8 mouse cellular contexts compared by ENCODE assay signal in genomic region chr1:73826243-73826930, GRCm38 (mm10).
DNase-seq lines count a peak whose midpoint lies in the region; ATAC-seq and TF ChIP-seq lines count a peak whose summit lies in the region.

No protein-coding gene starts in this region.

- H3K4me1 ChIP-seq in embryonic facial prominence, embryonic 10.5 days = peaks cover 65% of the 10 kb centered on the region
- H3K4me1 ChIP-seq in intestine, postnatal 0 days (replicated peaks; ENCODE audit: control insufficient read depth, insufficient read depth, low read length) = no peaks in the 10 kb centered on the region; the same call in 1 of the 2 replicates
- H3K4me1 ChIP-seq in midbrain, embryonic 14.5 days (ENCODE audit: control insufficient read depth, insufficient read depth, low read length) = 0 out of 2 replicates have a peak, but pooled peaks cover 3% of the 10 kb centered on the region

- no peaks in the 10 kb centered on the region for H3K9me3 ChIP-seq in embryonic facial prominence, embryonic 10.5 days
- H3K9me3 ChIP-seq in intestine, postnatal 0 days (ENCODE audit: control insufficient read depth) = no peaks in the 10 kb centered on the region
- H3K9me3 ChIP-seq in midbrain, embryonic 14.5 days (ENCODE audit: control insufficient read depth, low read length) = no peaks in the 10 kb centered on the region

- intact Hi-C loops in left cerebral cortex, postnatal 25 days (cut with DNase I) = loop anchor here (1.0 to 10.0 kb wide), 4 partner anchors 209 to 1108 kb away; no protein-coding TSS in a partner anchor

- no peak overlapping the region for H3K9ac ChIP-seq in intestine, postnatal 0 days (ENCODE audit: low read depth, low read length)
- peak overlapping the region; percentile 13; the same call in 1 of the 2 replicates for H3K9ac ChIP-seq in midbrain, embryonic 14.5 days (replicated peaks; ENCODE audit: low read length)

- WGBS in embryonic facial prominence, embryonic 10.5 days = 37% methylated on average over 15 of the region's 15 CpGs
- 39% methylated on average over 15 of the region's 15 CpGs for WGBS in intestine, postnatal 0 days
- 35% methylated on average over 15 of the region's 15 CpGs for WGBS in midbrain, embryonic 14.5 days

- 0 out of 2 replicates have a peak overlapping the region, but pooled peaks have one; percentile 30 for H3K4me2 ChIP-seq in intestine, postnatal 0 days (replicated peaks; ENCODE audit: low read depth)
- H3K4me2 ChIP-seq in midbrain, embryonic 14.5 days (ENCODE audit: low read length) = peak overlapping the region; percentile 26; the same call in 1 of the 2 replicates

- DNase-seq in 3134 (ENCODE audit: extremely low read depth, insufficient read length, low spot score) = peak; percentile 31
- DNase-seq in adrenal gland, postnatal 14 days = peak; percentile 92
- peak; percentile 90 for DNase-seq in embryonic facial prominence, embryonic 10.5 days (ENCODE audit: low spot score)
- peak; percentile 89 to 92 for DNase-seq in left cerebral cortex, postnatal 25 days (ENCODE audit: low spot score in 2 of 2)
- peak; percentile 95 for DNase-seq in midbrain, embryonic 14.5 days
- DNase-seq in spleen, postnatal 10 days (ENCODE audit: low spot score in 2 of 2) = peak; percentile 63 to 83

- no peaks in the 10 kb centered on the region for H3K36me3 ChIP-seq in embryonic facial prominence, embryonic 10.5 days (replicated peaks)
- no peaks in the 10 kb centered on the region for H3K36me3 ChIP-seq in intestine, postnatal 0 days (ENCODE audit: control insufficient read depth, insufficient read depth)
- H3K36me3 ChIP-seq in midbrain, embryonic 14.5 days (ENCODE audit: control insufficient read depth, insufficient read depth, low read length) = no peaks in the 10 kb centered on the region

- no peak overlapping the region for H3K4me3 ChIP-seq in embryonic facial prominence, embryonic 10.5 days
- H3K4me3 ChIP-seq in intestine, postnatal 0 days (ENCODE audit: low read depth, low read length) = no peak overlapping the region; the same call in 1 of the 2 replicates
- H3K4me3 ChIP-seq in midbrain, embryonic 14.5 days (replicated peaks; ENCODE audit: low read depth, low read length) = no peak overlapping the region

- TF ChIP-seq CTCF in intestine, postnatal 0 days (IDR thresholded peaks at IDR 0.05; ENCODE audit: low read depth) = peak; percentile 98

- H3K27ac ChIP-seq in embryonic facial prominence, embryonic 10.5 days (replicated peaks) = peak overlapping the region; percentile 81
- H3K27ac ChIP-seq in intestine, postnatal 0 days (ENCODE audit: low read depth, low read length) = no peak overlapping the region
- no peak overlapping the region for H3K27ac ChIP-seq in midbrain, embryonic 14.5 days (replicated peaks; ENCODE audit: low read depth, low read length)

- ATAC-seq in granulocyte monocyte progenitor cell, adult 5-6 weeks (replicated peaks; ENCODE audit: poor library complexity, severe bottlenecking) = peak; percentile 72
- 0 out of 2 replicates have a peak, but pooled peaks have one; percentile 47 for ATAC-seq in intestine, postnatal 0 days
- peak; percentile 75 for ATAC-seq in midbrain, embryonic 14.5 days (ENCODE audit: low FRiP score, low TSS enrichment)

- no peaks in the 10 kb centered on the region; the same call in 1 of the 2 replicates for H3K27me3 ChIP-seq in embryonic facial prominence, embryonic 10.5 days (replicated peaks; ENCODE audit: low read depth, poor library complexity, severe bottlenecking)
- H3K27me3 ChIP-seq in intestine, postnatal 0 days (replicated peaks; ENCODE audit: control insufficient read depth, insufficient read depth, low read length) = no peaks in the 10 kb centered on the region
- H3K27me3 ChIP-seq in midbrain, embryonic 14.5 days (ENCODE audit: control insufficient read depth, insufficient read depth, low read length) = no peaks in the 10 kb centered on the region

Comparison
In these comparisons a context has a peak if more than half of its experiments do, and no peak if none do; other contexts are left out.
1. DNase-seq: peak in every context shown above with its lines; median percentile 95 in midbrain, embryonic 14.5 days; 92 in adrenal gland, postnatal 14 days; 90 in left cerebral cortex, postnatal 25 days; 90 in embryonic facial prominence, embryonic 10.5 days; 73 in spleen, postnatal 10 days; 31 in 3134.